Mouse (Mus musculus) C2C12 (cell line): ENCODE measurements around the gene Yju2.
"Not testable (repeated sequence)": the region's sequence is repeated elsewhere in the genome, so short reads cannot be mapped to it uniquely, and the experiment has no call there.

Experiments used
- CTCF ChIP-seq: IDR thresholded peaks from one replicate; pipeline ENCODE4 v1.5.1; 2011; ENCODE audit not compliant: control insufficient read depth, insufficient read depth, insufficient read length
- MAX ChIP-seq: IDR thresholded peaks from one replicate; pipeline ENCODE4 v1.6.1; 2011; ENCODE audit warnings: mild to moderate bottlenecking, control low read depth
- MYOD1 ChIP-seq: IDR thresholded peaks from one replicate; pipeline ENCODE4 v1.6.1; 2011; ENCODE audit warnings: low read depth; ENCODE audit not compliant: control insufficient read depth, insufficient read length
- MYOG ChIP-seq: IDR thresholded peaks from one replicate; pipeline ENCODE4 v1.6.1; 2011; ENCODE audit not compliant: control insufficient read depth, insufficient read length; ENCODE audit errors: extremely low read depth
- USF1 ChIP-seq: IDR thresholded peaks from one replicate; pipeline ENCODE4 v1.6.1; 2011; ENCODE audit warnings: low read depth, mild to moderate bottlenecking, control low read depth, moderate library complexity

DNA sequence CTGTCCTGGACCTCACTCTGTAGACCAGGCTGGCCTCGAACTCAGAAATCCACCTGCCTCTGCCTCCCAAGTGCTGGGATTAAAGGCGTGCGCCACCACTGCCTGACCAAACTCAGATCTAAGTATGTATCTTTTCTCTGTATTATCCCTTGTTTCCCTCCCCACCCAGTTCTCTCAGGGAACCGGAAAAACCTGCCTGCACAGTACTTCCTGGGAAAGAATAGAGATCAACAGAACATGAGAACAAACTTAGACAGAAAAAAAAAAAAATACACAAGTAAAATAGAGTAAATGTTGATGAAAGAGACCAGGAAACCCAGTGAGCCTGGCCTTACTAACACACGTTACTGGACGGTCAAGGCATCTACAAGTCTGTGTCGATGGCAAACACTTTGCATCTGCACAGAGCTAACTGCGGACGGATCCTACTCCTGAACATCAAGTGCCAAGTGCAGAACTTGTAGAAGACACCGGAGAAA is 14.5 kb upstream of the Yju2 start:
- not testable (repeated sequence) for TF ChIP-seq MAX, CTCF, MYOD1, MYOG, USF1
